Mouse (Mus musculus): ENCODE results near the gene Ralgps1. TPM values are rescaled to one million over a fixed set of nuclear protein-coding genes. Genes with fewer than 3 reads are reported as not detected.

Ralgps1 gene
- polyA plus RNA-seq, 1 experiment from 2014 or later, result 5.0 TPM

DNA sequence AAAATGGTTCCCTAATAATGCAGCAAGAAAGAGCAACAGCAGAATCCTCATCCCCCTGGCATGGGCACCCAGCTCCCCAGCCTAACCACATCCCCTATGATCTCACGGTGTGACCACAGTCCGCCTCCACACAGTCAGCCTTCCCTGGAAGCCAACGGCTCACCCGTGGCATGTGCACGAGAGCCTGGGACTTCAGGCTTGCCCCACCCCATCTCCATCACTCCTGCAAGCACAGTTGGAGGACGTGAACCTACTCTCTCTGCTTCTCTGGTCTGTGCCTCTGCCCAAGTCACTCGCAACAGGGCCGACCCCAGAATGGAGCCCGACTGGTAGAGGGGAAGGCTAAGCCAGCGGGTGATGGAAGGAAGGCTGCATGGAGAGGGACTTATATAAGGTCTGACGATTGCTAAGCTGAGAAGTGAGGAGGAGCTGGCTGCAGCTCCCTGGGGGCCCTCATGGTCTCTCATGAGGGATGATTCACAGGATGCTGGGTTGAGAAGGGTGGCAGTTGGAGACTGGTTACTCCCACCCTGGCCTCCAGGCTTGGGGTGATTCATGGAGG, 149.9 kb downstream of the Ralgps1 start:
- no peak overlapping the region for H3K9ac ChIP-seq (ENCODE audit: low read length)
- DNase-seq (ENCODE audit: low spot score), result no peak
- no peak overlapping the region for H3K27ac ChIP-seq (replicated peaks; ENCODE audit: low read depth, low read length)
- H3K36me3 ChIP-seq (ENCODE audit: control insufficient read depth, insufficient read depth, low read length), result peaks cover 3% of the 10 kb centered on the region; the same call in 1 of the 2 replicates
- WGBS, result 88% methylated on average over 11 of the region's 11 CpGs
- H3K4me3 ChIP-seq (ENCODE audit: low read depth, low read length), result no peak overlapping the region
- H3K9me3 ChIP-seq (ENCODE audit: control insufficient read depth, low read length), result no peaks in the 10 kb centered on the region
- no peak for ATAC-seq (ENCODE audit: insufficient number of reproducible peaks, low FRiP score, low TSS enrichment, low read depth)
- H3K4me2 ChIP-seq (ENCODE audit: low read depth, severe bottlenecking), result no peak overlapping the region
- H3K27me3 ChIP-seq (ENCODE audit: control insufficient read depth, insufficient read depth, low read length), result no peaks in the 10 kb centered on the region
- H3K4me1 ChIP-seq (ENCODE audit: control insufficient read depth, insufficient read depth, low read length), result peaks cover 39% of the 10 kb centered on the region

DNA sequence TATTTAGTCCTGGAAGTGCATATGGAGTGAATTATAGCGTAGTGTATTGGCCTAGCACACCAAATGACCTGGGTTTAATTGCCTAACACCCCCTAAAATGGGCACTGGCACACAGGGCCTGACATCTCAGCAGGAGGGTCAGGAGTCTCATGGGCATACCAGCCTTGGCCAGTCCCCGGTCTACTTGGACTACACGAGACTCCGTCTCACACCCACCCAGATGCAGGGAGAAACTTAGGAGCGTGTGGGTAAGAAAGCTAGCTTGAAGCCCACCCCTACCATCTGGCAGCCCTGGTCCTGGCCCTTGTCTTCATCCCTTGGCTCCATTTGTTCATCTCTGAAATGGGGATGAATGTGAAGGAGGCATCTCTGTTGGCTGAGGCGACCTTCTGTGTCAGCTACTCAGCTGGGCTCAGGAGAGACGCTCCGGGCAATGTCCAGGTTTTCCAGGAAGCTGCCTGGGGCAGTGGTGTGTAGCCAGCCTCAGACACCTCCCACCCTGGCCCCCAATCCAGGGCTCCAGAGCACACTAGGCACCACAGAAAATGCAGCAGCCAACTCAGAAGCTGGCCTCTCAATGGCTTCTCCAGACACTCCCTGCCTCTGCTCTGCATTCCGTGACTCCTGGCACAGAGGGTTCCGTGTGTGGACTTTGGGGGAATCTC, 150.5 kb downstream of the Ralgps1 start:
- no peaks in the 10 kb centered on the region for H3K27me3 ChIP-seq (ENCODE audit: control insufficient read depth, insufficient read depth, low read length)
- no peak for ATAC-seq (ENCODE audit: insufficient number of reproducible peaks, low FRiP score, low TSS enrichment, low read depth)
- DNase-seq (ENCODE audit: low spot score), result peak; percentile 34
- peaks cover 3% of the 10 kb centered on the region; the same call in 1 of the 2 replicates for H3K36me3 ChIP-seq (ENCODE audit: control insufficient read depth, insufficient read depth, low read length)
- peaks cover 39% of the 10 kb centered on the region for H3K4me1 ChIP-seq (ENCODE audit: control insufficient read depth, insufficient read depth, low read length)
- H3K27ac ChIP-seq (replicated peaks; ENCODE audit: low read depth, low read length), result no peak overlapping the region
- H3K4me2 ChIP-seq (ENCODE audit: low read depth, severe bottlenecking), result no peak overlapping the region
- 70% methylated on average over 10 of the region's 10 CpGs for WGBS
- no peak overlapping the region for H3K9ac ChIP-seq (ENCODE audit: low read length)
- no peak overlapping the region for H3K4me3 ChIP-seq (ENCODE audit: low read depth, low read length)
- no peaks in the 10 kb centered on the region for H3K9me3 ChIP-seq (ENCODE audit: control insufficient read depth, low read length)

DNA sequence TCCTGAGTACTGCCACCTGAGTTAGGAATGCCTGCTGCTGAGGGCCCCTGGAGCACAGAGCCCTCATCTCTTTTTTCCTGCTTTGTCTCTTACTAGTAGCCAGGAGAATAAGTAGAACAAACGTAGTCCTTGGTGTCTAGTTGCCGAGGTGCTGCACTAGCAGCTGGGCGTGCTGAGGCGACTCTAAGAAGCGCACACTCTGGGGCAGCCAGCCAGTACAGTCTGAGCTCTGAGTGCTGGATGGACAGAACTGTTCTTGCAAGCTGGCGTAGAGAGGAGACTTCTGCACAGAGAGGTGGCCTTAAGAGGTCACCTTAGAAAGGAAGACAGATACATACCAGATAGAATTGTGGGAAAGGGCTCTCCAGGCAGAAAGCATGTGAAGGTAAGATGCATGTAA, 151.0 kb downstream of the Ralgps1 start:
- H3K4me2 ChIP-seq (ENCODE audit: low read depth, severe bottlenecking), result no peak overlapping the region
- H3K27ac ChIP-seq (replicated peaks; ENCODE audit: low read depth, low read length), result no peak overlapping the region
- no peaks in the 10 kb centered on the region for H3K9me3 ChIP-seq (ENCODE audit: control insufficient read depth, low read length)
- H3K9ac ChIP-seq (ENCODE audit: low read length), result no peak overlapping the region
- DNase-seq (ENCODE audit: low spot score) (no peak), ATAC-seq (ENCODE audit: insufficient number of reproducible peaks, low FRiP score, low TSS enrichment, low read depth) (no peak)
- peaks cover 43% of the 10 kb centered on the region for H3K4me1 ChIP-seq (ENCODE audit: control insufficient read depth, insufficient read depth, low read length)
- H3K27me3 ChIP-seq (ENCODE audit: control insufficient read depth, insufficient read depth, low read length), result no peaks in the 10 kb centered on the region
- no peak overlapping the region for H3K4me3 ChIP-seq (ENCODE audit: low read depth, low read length)
- WGBS, result 54% methylated on average over 6 of the region's 6 CpGs
- peaks cover 3% of the 10 kb centered on the region; the same call in 1 of the 2 replicates for H3K36me3 ChIP-seq (ENCODE audit: control insufficient read depth, insufficient read depth, low read length)

DNA sequence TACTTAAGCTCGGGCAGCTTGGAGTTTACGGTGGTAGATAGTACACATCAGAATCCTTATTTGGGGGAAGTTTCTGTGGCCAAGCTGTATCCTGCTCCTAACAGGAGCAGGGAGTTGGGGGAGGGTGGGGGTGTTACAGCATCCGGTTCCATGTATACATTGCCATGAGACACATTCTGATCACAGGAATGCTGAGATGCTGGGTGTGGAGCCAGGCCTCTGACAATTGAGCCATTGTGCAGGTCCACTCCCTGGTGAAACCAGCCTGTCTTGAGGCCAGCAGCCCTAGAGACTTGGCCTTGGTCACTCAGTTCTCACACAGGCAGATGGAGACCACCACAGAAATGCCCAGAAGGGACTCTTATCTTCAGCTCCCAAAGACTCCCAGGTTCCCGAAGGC, 151.6 kb downstream of the Ralgps1 start:
- no peak overlapping the region for H3K9ac ChIP-seq (ENCODE audit: low read length)
- no peak for ATAC-seq (ENCODE audit: insufficient number of reproducible peaks, low FRiP score, low TSS enrichment, low read depth)
- H3K4me2 ChIP-seq (ENCODE audit: low read depth, severe bottlenecking), result no peak overlapping the region
- H3K4me3 ChIP-seq (ENCODE audit: low read depth, low read length), result no peak overlapping the region
- H3K27ac ChIP-seq (replicated peaks; ENCODE audit: low read depth, low read length), result no peak overlapping the region
- H3K9me3 ChIP-seq (ENCODE audit: control insufficient read depth, low read length), result no peaks in the 10 kb centered on the region
- H3K4me1 ChIP-seq (ENCODE audit: control insufficient read depth, insufficient read depth, low read length), result peaks cover 47% of the 10 kb centered on the region
- WGBS, result 78% methylated on average over 4 of the region's 4 CpGs
- H3K36me3 ChIP-seq (ENCODE audit: control insufficient read depth, insufficient read depth, low read length), result peaks cover 3% of the 10 kb centered on the region; the same call in 1 of the 2 replicates
- H3K27me3 ChIP-seq (ENCODE audit: control insufficient read depth, insufficient read depth, low read length), result no peaks in the 10 kb centered on the region
- DNase-seq (ENCODE audit: low spot score), result no peak

DNA sequence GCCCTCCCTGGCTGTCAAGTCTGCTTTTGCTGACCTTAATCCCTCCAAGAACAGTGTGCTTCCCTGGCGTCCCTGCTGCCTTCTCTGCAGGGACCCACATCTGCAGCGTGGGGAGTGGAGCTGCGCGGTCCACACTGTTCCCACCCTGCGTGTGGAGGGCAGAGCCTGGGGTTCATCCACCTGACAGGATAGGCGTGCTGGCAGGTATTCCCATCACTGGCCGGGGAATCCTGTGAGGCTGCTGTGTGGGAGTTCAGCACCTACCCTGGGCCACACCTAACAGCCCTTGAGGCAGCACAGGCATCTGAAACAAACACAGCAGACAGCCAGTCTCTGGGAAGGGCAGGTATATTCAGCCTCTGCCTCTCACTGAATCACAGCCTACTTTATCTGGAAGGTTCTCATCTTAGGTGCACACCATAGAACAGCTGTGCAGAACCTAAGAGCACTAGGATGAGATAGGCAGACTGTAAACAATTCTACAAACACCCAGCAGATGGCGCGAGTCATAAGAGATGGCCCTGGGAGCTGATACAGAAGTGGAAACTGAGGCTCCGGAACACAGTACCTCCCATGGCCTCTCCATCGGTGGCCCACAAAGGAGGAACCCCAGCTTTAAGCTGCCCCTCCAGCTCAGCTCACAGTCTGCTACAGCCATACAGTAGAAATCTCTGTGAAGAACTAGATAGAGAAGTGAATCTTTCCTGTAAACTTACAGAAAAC, 152.2 kb downstream of the Ralgps1 start:
- no peaks in the 10 kb centered on the region for H3K27me3 ChIP-seq (ENCODE audit: control insufficient read depth, insufficient read depth, low read length)
- H3K9ac ChIP-seq (ENCODE audit: low read length), result peak overlapping the region; percentile 30; the same call in 1 of the 2 replicates
- ATAC-seq (ENCODE audit: insufficient number of reproducible peaks, low FRiP score, low TSS enrichment, low read depth) (no peak), DNase-seq (ENCODE audit: low spot score) (peak; percentile 53)
- H3K27ac ChIP-seq (replicated peaks; ENCODE audit: low read depth, low read length), result no peak overlapping the region; the same call in 1 of the 2 replicates
- H3K36me3 ChIP-seq (ENCODE audit: control insufficient read depth, insufficient read depth, low read length), result peaks cover 3% of the 10 kb centered on the region; the same call in 1 of the 2 replicates
- no peaks in the 10 kb centered on the region for H3K9me3 ChIP-seq (ENCODE audit: control insufficient read depth, low read length)
- H3K4me2 ChIP-seq (ENCODE audit: low read depth, severe bottlenecking), result no peak overlapping the region
- 71% methylated on average over 11 of the region's 11 CpGs for WGBS
- H3K4me1 ChIP-seq (ENCODE audit: control insufficient read depth, insufficient read depth, low read length), result peaks cover 47% of the 10 kb centered on the region
- no peak overlapping the region for H3K4me3 ChIP-seq (ENCODE audit: low read depth, low read length)

DNA sequence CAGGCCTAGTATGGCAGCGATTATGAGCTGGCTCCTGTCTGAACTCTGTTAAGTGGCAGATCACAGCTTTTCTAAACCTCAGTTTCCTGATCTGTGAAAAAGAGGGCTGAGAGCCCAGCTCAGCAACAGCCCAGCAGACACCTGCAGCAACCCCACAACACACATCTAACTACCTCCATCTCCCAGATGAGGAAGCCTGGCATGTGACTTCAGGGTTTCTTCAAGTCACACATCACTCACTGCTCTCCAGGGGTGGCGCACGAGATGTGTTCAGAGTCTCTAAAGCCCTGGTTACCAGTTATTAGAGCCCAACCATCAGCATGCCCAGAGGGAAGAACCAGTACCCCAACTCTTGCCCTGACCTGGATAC, 153.9 kb downstream of the Ralgps1 start:
- no peaks in the 10 kb centered on the region for H3K9me3 ChIP-seq (ENCODE audit: control insufficient read depth, low read length)
- 55% methylated on average over 3 of the region's 3 CpGs for WGBS
- peaks cover 3% of the 10 kb centered on the region; the same call in 1 of the 2 replicates for H3K36me3 ChIP-seq (ENCODE audit: control insufficient read depth, insufficient read depth, low read length)
- peak overlapping the region; percentile 84; the same call in 1 of the 2 replicates for H3K9ac ChIP-seq (ENCODE audit: low read length)
- H3K4me2 ChIP-seq (ENCODE audit: low read depth, severe bottlenecking), result peak overlapping the region; percentile 90
- no peaks in the 10 kb centered on the region for H3K27me3 ChIP-seq (ENCODE audit: control insufficient read depth, insufficient read depth, low read length)
- no peak overlapping the region for H3K27ac ChIP-seq (replicated peaks; ENCODE audit: low read depth, low read length)
- H3K4me1 ChIP-seq (ENCODE audit: control insufficient read depth, insufficient read depth, low read length), result peaks cover 47% of the 10 kb centered on the region
- ATAC-seq (ENCODE audit: insufficient number of reproducible peaks, low FRiP score, low TSS enrichment, low read depth), result no peak
- no peak for DNase-seq (ENCODE audit: low spot score)
- H3K4me3 ChIP-seq (ENCODE audit: low read depth, low read length), result peak overlapping the region; percentile 77

DNA sequence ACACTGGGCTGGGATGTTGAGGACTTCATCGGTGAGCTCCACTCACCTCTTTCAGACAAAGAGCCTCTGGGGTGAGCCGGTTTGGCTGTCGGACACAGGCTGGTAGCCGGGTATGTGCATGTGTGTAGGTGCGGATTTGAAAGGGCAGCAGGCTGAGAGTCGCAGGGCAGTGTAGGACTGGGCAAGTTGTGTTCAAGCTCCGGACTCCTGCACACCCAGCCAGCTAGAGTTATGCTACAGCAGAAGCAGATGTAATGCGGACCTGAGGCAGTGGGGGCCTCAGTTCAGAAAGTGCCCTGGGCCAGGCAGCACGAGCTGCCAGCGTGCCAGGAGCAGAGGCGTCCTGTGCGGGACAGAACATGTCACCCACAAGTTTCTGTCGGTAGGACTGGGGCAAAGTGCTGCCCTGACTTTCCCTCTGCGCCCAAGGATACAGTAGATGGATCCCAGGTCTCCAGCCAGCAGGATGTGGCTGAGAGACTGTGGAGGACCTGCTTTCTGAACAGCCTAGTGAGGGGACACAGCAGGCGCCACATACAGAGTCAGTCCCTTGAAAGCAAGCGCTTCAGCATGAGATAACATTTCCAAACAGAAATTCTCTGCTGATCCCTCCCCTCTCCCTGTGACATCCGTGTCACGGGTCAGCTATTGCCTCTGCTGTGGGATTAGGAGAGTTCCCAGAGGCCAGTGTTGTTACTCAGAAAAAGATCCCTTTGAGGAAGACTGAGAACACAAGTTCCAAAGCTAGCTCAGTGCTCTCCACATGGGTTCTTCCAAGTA, 154.5 kb downstream of the Ralgps1 start:
- H3K9ac ChIP-seq (ENCODE audit: low read length), result peak overlapping the region; percentile 84
- H3K4me3 ChIP-seq (ENCODE audit: low read depth, low read length), result peak overlapping the region; percentile 77
- H3K4me1 ChIP-seq (ENCODE audit: control insufficient read depth, insufficient read depth, low read length), result peaks cover 47% of the 10 kb centered on the region
- DNase-seq (ENCODE audit: low spot score) (peak; percentile 62), ATAC-seq (ENCODE audit: insufficient number of reproducible peaks, low FRiP score, low TSS enrichment, low read depth) (0 out of 2 replicates have a peak, but pooled peaks have one; percentile 8)
- peak overlapping the region; percentile 86 for H3K27ac ChIP-seq (replicated peaks; ENCODE audit: low read depth, low read length)
- peaks cover 3% of the 10 kb centered on the region; the same call in 1 of the 2 replicates for H3K36me3 ChIP-seq (ENCODE audit: control insufficient read depth, insufficient read depth, low read length)
- H3K9me3 ChIP-seq (ENCODE audit: control insufficient read depth, low read length), result no peaks in the 10 kb centered on the region
- WGBS, result 12% methylated on average over 18 of the region's 18 CpGs
- peak overlapping the region; percentile 90 for H3K4me2 ChIP-seq (ENCODE audit: low read depth, severe bottlenecking)
- no peaks in the 10 kb centered on the region for H3K27me3 ChIP-seq (ENCODE audit: control insufficient read depth, insufficient read depth, low read length)
